Comparison of ENCODE assay signal across 8 mouse cellular contexts in genomic region chr9:59539441-59540137, GRCm38 (mm10). TPM values are rescaled to one million over a fixed set of nuclear protein-coding genes. Genes with fewer than 3 reads are reported as not detected.
DNase-seq lines count a peak whose midpoint lies in the region; ATAC-seq and TF ChIP-seq lines count a peak whose summit lies in the region.

TSS of gene Hexa (plus strand) at chr9:59539540.
TSS of gene Tmem202 (minus strand) at chr9:59539847.

- no peaks in the 10 kb centered on the region for H3K27me3 ChIP-seq in hindbrain, postnatal 0 days (ENCODE audit: insufficient read depth, low read length)
- H3K27me3 ChIP-seq in megakaryocyte, embryonic 14.5 days (replicated peaks), result no peaks in the 10 kb centered on the region

- H3K4me2 ChIP-seq in hindbrain, postnatal 0 days (ENCODE audit: low read depth, low read length), result peak within 1 kb of the TSS; percentile 91

- peak; percentile 96 for ATAC-seq in hindbrain, postnatal 0 days

- H3K4me1 ChIP-seq in hindbrain, postnatal 0 days (ENCODE audit: insufficient read depth, low read length), result peaks cover 15% of the 10 kb centered on the region
- peaks cover 84% of the 10 kb centered on the region for H3K4me1 ChIP-seq in megakaryocyte, embryonic 14.5 days

- H3K9me3 ChIP-seq in hindbrain, postnatal 0 days (ENCODE audit: low read length), result no peaks in the 10 kb centered on the region
- no peaks in the 10 kb centered on the region for H3K9me3 ChIP-seq in megakaryocyte, embryonic 14.5 days

- H3K9ac ChIP-seq in hindbrain, postnatal 0 days (replicated peaks; ENCODE audit: low read length), result peak within 1 kb of the TSS; percentile 72

- H3K36me3 ChIP-seq in hindbrain, postnatal 0 days (ENCODE audit: insufficient read depth, low read length), result no peaks in the 10 kb centered on the region
- H3K36me3 ChIP-seq in megakaryocyte, embryonic 14.5 days (replicated peaks; ENCODE audit: low read length), result peaks cover 22% of the 10 kb centered on the region

- H3K27ac ChIP-seq in gastrocnemius, adult 2 months, result peak within 1 kb of the TSS; percentile 90
- peak within 1 kb of the TSS; percentile 71; the same call in 1 of the 2 replicates for H3K27ac ChIP-seq in hindbrain, postnatal 0 days

- no peak for TF ChIP-seq CTCF in gastrocnemius, adult 2 months (IDR thresholded peaks at IDR 0.05)
- TF ChIP-seq CTCF in hindbrain, postnatal 0 days (IDR thresholded peaks at IDR 0.05; ENCODE audit: low read depth), result no peak

- H3K4me3 ChIP-seq in gastrocnemius, adult 2 months, result peak within 1 kb of the TSS; percentile 78
- H3K4me3 ChIP-seq in hindbrain, postnatal 0 days (ENCODE audit: low read length), result peak within 1 kb of the TSS; percentile 68
- peak within 1 kb of the TSS; percentile 98 for H3K4me3 ChIP-seq in megakaryocyte, embryonic 14.5 days (replicated peaks)

- 2% methylated on average over 55 of the region's 55 CpGs for WGBS in hindbrain, postnatal 0 days

- peak; percentile 98 for DNase-seq in ZHBTc4 (ENCODE audit: low read depth, low spot score)
- peak; percentile 75 to 82 for DNase-seq in cerebellum, postnatal 36 days
- DNase-seq in gastrocnemius, adult 2 months, result peak; percentile 90
- peak; percentile 94 for DNase-seq in hindbrain, postnatal 0 days (ENCODE audit: low spot score)
- DNase-seq in left cerebral cortex, adult 9 months (ENCODE audit: low spot score in 2 of 2), result peak; percentile 48 to 80
- peak; percentile 90 to 92 for DNase-seq in right cerebral cortex, postnatal 10 days (ENCODE audit: low spot score in 2 of 2)
- peak; percentile 83 for DNase-seq in urinary bladder, postnatal 14 days (ENCODE audit: low spot score)

- intact Hi-C loops in gastrocnemius, adult 2 months (cut with DNase I), result loop anchor here (2.0 kb wide), 1 partner anchor 51 kb away; no protein-coding TSS in a partner anchor

RNA-seq across cellular contexts. Expression of gene Hexa, which starts in this region (rescaled TPM):
- total RNA-seq in gastrocnemius, adult 2 months (2021), result 10 to 100 TPM; 30.9 to 31.9 TPM
- total RNA-seq in hindbrain, postnatal 0 days (2014; rRNA removed), result 52.9 and 54.8 TPM in 2 replicates
- polyA plus RNA-seq in hindbrain, postnatal 0 days (2015; fragmentation: Nextera tagmentation; extraction: Ambion mirVana), result 52.7 and 53.1 TPM in 2 replicates
- 125 and 176 TPM in 2 replicates for polyA plus RNA-seq in megakaryocyte, embryonic 14.5 days (2012; ENCODE audit: insufficient read depth, low replicate concordance)

RNA-seq across cellular contexts. Expression of gene Tmem202, which starts in this region (rescaled TPM):
- total RNA-seq in gastrocnemius, adult 2 months (2021), result under 1 TPM; 0.53 to 0.56 TPM
- total RNA-seq in hindbrain, postnatal 0 days (2014; rRNA removed), result 1.5 and 3.7 TPM in 2 replicates
- 1.1 and 1.6 TPM in 2 replicates for polyA plus RNA-seq in hindbrain, postnatal 0 days (2015; fragmentation: Nextera tagmentation; extraction: Ambion mirVana)
- 0.11 TPM in 1 of 2 replicates, not detected in the other for polyA plus RNA-seq in megakaryocyte, embryonic 14.5 days (2012; ENCODE audit: insufficient read depth, low replicate concordance)

Comparison
In these comparisons a context has a peak if more than half of its experiments do, and no peak if none do; other contexts are left out.
1. Peak in every context shown above with its lines: DNase-seq, ATAC-seq, H3K4me3 ChIP-seq and H3K27ac ChIP-seq.